Mouse (Mus musculus) lung, postnatal 14 days (tissue): ENCODE measurements around the gene Pdcd5.
A peak's percentile ranks its signal among the peaks of the same experiment; 100 is the strongest.

ENCODE experiments used
- DNase-seq: peaks from one replicate; pipeline ENCODE4 v3.0.0; 2021

The Pdcd5 gene

DNA sequence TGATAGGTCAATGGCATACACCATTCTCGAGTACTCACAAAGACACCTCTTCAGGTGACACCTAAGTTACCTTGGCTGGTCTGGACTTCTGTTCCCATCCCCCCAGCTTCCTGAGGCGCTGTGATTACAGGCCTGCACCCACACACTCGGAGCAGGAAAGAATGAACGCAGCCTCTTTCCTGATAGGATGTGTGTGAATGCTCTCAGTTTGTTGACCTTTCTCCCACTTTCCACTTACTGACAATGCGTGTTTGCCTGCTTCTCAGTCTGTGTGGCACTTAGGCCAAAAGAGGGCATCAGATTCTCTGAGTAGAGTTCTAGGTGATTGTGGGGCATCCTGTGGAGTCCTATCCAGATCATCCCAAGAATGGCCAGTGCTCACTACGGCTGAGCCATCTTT lies 7.2 kb downstream of the Pdcd5 start:
- no peak for DNase-seq

GRCm38 (mm10) chr7:35636874-35637273 lies 10.4 kb downstream of the Pdcd5 start:
- DNase-seq = no peak

GRCm38 (mm10) chr7:35636229-35636628 lies 11.1 kb downstream of the Pdcd5 start:
- peak; percentile 52 for DNase-seq

DNA sequence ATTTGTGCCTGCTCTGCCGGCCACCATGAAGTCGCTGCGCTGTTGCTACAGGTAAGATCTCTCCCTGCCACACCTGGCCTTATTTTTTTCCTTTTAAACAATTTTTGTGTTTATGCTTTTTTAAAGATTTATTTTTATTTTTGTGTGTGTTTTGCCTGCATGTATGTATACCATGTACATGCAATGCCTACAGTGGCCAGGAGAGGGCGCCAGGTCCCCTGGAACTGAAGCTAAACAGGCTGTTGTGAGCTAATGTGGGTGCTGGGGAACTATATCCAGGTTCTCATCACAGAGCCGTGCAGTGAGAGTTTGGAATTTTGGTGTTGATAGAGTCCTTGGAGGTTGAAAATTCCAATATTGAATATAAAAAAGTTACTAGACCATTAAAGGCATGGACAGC lies 18.8 kb downstream of the Pdcd5 start:
- DNase-seq = peak; percentile 29

DNA sequence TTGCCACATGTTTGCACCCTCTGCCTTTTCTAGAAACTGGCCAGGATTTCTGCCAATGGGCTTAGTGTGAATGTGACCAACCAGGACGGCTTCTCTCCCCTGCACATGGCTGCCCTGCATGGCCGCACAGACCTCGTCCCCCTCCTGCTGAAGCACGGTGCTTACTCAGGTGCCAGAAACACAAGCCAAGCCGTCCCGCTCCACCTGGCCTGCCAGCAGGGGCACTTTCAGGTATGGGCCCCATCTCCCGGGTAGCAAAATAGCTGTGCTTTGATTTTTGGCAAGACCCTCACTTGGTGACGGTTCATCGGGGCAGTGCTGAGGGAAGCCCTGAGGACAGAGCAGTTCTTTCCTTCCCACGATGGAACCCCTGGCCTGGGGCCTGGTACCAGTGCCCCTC lies 19.9 kb downstream of the Pdcd5 start:
- no peak for DNase-seq

- no peak for DNase-seq
These were observed 21.3 kb downstream of the Pdcd5 start for GRCm38 (mm10) chr7:35626038-35626437.

DNA sequence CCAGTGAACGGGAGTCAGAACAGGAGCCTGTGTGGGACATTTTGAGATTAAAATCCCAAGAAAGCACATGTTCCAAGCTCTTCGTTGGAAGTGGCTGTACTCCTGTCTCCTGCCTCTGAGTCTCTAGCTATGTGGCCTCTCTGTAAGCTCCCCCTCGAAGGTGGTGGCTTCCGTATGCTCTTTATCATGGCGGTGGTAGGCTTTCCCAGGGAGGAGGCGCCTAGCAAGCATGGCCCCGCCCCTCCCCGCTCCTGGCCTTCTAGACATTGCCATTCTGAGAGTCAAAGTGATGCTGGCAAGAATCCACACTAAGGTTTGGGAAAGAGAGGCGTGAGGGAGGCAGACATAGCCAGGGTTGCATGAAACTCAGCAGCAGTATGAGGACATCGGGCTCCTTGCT lies 24.7 kb downstream of the Pdcd5 start:
- DNase-seq = no peak

GRCm38 (mm10) chr7:35617513-35617912 lies 29.8 kb downstream of the Pdcd5 start:
- no peak for DNase-seq

- DNase-seq = no peak
These were observed 38.1 kb downstream of the Pdcd5 start for GRCm38 (mm10) chr7:35609245-35609644.

- no peak for DNase-seq
These were observed 40.5 kb downstream of the Pdcd5 start for GRCm38 (mm10) chr7:35606816-35607215.

- DNase-seq = no peak
These were observed 44.6 kb downstream of the Pdcd5 start for GRCm38 (mm10) chr7:35602766-35603165.

DNA sequence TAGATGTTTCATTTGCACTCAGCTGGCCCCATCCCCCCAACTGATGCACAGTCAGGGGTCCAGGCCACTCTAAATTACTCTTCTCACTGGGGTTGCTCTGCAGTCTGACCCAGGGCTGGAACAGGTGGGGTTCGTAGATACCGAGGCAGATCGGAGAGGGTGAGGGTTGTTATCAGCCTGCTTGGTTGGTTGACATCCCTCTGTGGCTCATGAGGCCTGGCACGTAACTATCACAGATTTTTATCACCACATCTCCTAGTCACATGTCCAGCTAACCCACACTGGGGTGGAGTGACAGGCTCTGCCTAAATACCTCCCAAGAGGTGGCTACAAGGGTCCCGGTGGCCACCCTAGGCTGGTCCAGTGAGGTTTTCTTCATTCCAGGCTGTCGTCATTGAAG lies 46.2 kb downstream of the Pdcd5 start:
- no peak for DNase-seq

DNA sequence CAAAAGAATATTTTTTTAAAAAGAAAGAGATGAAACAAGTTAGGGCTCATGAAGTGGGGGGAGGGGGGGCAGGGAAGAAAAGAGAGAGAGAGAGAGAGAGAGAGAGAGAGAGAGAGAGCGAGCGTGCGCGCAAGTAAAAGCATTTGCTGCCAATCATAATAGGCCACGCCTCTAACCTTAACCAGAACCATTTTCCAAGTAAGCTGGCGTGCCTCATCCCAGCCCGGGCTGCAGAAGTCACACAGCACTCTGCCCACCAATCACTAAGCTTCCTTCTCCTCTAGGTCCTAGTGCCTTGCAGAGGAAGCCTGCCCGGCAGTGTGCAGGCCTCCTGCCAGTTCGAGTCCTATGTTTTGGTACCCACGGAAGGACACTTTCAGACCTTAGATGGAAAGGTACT lies 47.3 kb downstream of the Pdcd5 start:
- DNase-seq = no peak

DNA sequence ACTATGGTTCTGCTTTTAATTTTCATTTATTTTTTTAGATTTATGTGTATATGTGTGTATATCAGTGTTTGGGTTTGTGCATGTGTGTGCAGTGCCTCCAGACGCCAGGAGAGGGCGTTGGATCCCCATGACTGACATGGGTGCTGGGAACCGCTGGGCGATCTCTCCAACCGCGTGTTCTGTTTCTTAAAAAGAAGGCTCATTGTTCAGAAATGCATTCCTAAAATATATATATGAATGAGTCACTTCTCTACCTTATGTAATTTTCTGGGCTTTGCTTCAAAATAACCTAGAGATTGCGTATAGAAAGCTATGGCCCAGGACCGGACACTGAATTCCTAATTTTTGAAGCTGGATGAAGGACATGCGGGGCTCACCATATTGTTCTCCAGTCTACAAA lies 47.8 kb downstream of the Pdcd5 start:
- DNase-seq = no peak

- no peak for DNase-seq
These were observed 53.0 kb downstream of the Pdcd5 start for GRCm38 (mm10) chr7:35594311-35594710.
